Mouse (Mus musculus) ovary, postnatal 36 days (tissue): Measurements from ENCODE around the gene Gm5478.
"Not testable (repeated sequence)": the region's sequence is repeated elsewhere in the genome, so short reads cannot be mapped to it uniquely, and the experiment has no call there.

Source experiments
- DNase-seq: peaks from one replicate; pipeline ENCODE4 v3.0.0; 2022; ENCODE audit warnings: low spot score, mixed read lengths

The Gm5478 gene

GRCm38 (mm10) chr15:101647280-101647679, at the start of gene Gm5478:
Gene Gm5478, minus strand, starts transcription at chr15:101647380.
- DNase-seq, result no peak

GRCm38 (mm10) chr15:101694207-101694606, 47.0 kb upstream of the Gm5478 start, which contains the start of gene Krt6a:
Gene Krt6a, minus strand, starts transcription at chr15:101694307.
- DNase-seq, result no peak

- DNase-seq, result not testable (repeated sequence)
Observed at GRCm38 (mm10) chr15:101690460-101690859, 43.3 kb upstream of the Gm5478 start.

GRCm38 (mm10) chr15:101688161-101688560, 41.0 kb upstream of the Gm5478 start:
- DNase-seq, result no peak

GRCm38 (mm10) chr15:101680187-101680586, 33.0 kb upstream of the Gm5478 start, which contains the start of gene Krt6b:
Gene Krt6b, minus strand, starts transcription at chr15:101680287.
- no peak for DNase-seq

- DNase-seq, result no peak
Observed at GRCm38 (mm10) chr15:101675978-101676377, 28.8 kb upstream of the Gm5478 start.

GRCm38 (mm10) chr15:101652736-101653265, 5.6 kb upstream of the Gm5478 start:
- DNase-seq, result no peak

GRCm38 (mm10) chr15:101627884-101628283, 19.3 kb downstream of the Gm5478 start, which contains the start of gene Gm5414:
Gene Gm5414, minus strand, starts transcription at chr15:101628188.
- no peak for DNase-seq

- DNase-seq, result no peak
Observed at GRCm38 (mm10) chr15:101599123-101599522, 48.1 kb downstream of the Gm5478 start.
